Mouse (Mus musculus): ENCODE data around the gene Prkcb. TPM values are rescaled to one million over a fixed set of nuclear protein-coding genes. Genes with fewer than 3 reads are reported as not detected.

Gene Prkcb
- total RNA-seq, 2 experiments from 2014 or later, result 788 to 796 TPM

- Histone ChIP-seq H3K27ac (no peak overlapping the region), H3K4me3 (no peak overlapping the region)
- no peak for DNase-seq (ENCODE audit: low spot score in 2 of 2)
- TF ChIP-seq CTCF (conservative IDR thresholded peaks at IDR 0.05), result no peak
Measured at GRCm38 (mm10) chr7:122313690-122314477, 25.3 kb downstream of the Prkcb start.

GRCm38 (mm10) chr7:122315720-122316331, 27.3 kb downstream of the Prkcb start:
- no peak for TF ChIP-seq CTCF (conservative IDR thresholded peaks at IDR 0.05)
- 0 out of 2 replicates have a peak overlapping the region, but pooled peaks have one; percentile 1 for H3K27ac ChIP-seq
- no peak overlapping the region for H3K4me3 ChIP-seq
- no peak for DNase-seq (ENCODE audit: low spot score in 2 of 2)

- no peak overlapping the region for H3K4me3 ChIP-seq
- DNase-seq (ENCODE audit: low spot score in 2 of 2), result no peak
- peak overlapping the region; percentile 1; the same call in 1 of the 2 replicates for H3K27ac ChIP-seq
- no peak for TF ChIP-seq CTCF (conservative IDR thresholded peaks at IDR 0.05)
Measured at GRCm38 (mm10) chr7:122316681-122317080, 28.1 kb downstream of the Prkcb start.

GRCm38 (mm10) chr7:122317485-122317884, 28.9 kb downstream of the Prkcb start:
- Histone ChIP-seq H3K4me3 (no peak overlapping the region), H3K27ac (no peak overlapping the region)

GRCm38 (mm10) chr7:122319566-122319965, 31.0 kb downstream of the Prkcb start:
- DNase-seq (ENCODE audit: low spot score in 2 of 2), result no peak
- Histone ChIP-seq H3K27ac (no peak overlapping the region), H3K4me3 (no peak overlapping the region)
- no peak for TF ChIP-seq CTCF (conservative IDR thresholded peaks at IDR 0.05)

More at GRCm38 (mm10) chr7:122317485-122317884, 28.9 kb downstream of the Prkcb start:
- DNase-seq (ENCODE audit: low spot score in 2 of 2), result no peak
- TF ChIP-seq CTCF (conservative IDR thresholded peaks at IDR 0.05), result no peak

GRCm38 (mm10) chr7:122320843-122321544, 32.4 kb downstream of the Prkcb start:
- no peak for DNase-seq (ENCODE audit: low spot score in 2 of 2)
- Histone ChIP-seq H3K4me3 (no peak overlapping the region), H3K27ac (no peak overlapping the region)
- peak; percentile 57 for TF ChIP-seq CTCF (conservative IDR thresholded peaks at IDR 0.05)

GRCm38 (mm10) chr7:122322038-122322690, 33.6 kb downstream of the Prkcb start:
- no peak overlapping the region for H3K4me3 ChIP-seq
- no peak for DNase-seq (ENCODE audit: low spot score in 2 of 2)
- H3K27ac ChIP-seq, result peak overlapping the region; percentile 65; the same call in 1 of the 2 replicates
- TF ChIP-seq CTCF (conservative IDR thresholded peaks at IDR 0.05), result no peak

- no peak for DNase-seq (ENCODE audit: low spot score in 2 of 2)
- Histone ChIP-seq H3K27ac (no peak overlapping the region), H3K4me3 (no peak overlapping the region)
- no peak for TF ChIP-seq CTCF (conservative IDR thresholded peaks at IDR 0.05)
Measured at GRCm38 (mm10) chr7:122327942-122328341, 39.4 kb downstream of the Prkcb start.

GRCm38 (mm10) chr7:122328466-122328865, 39.9 kb downstream of the Prkcb start:
- no peak for TF ChIP-seq CTCF (conservative IDR thresholded peaks at IDR 0.05)
- DNase-seq (ENCODE audit: low spot score in 2 of 2), result no peak
- Histone ChIP-seq H3K27ac (no peak overlapping the region), H3K4me3 (no peak overlapping the region)

GRCm38 (mm10) chr7:122329588-122329987, 41.0 kb downstream of the Prkcb start:
- DNase-seq (ENCODE audit: low spot score in 2 of 2), result no peak
- no peak overlapping the region for H3K4me3 ChIP-seq
- TF ChIP-seq CTCF (conservative IDR thresholded peaks at IDR 0.05), result no peak

GRCm38 (mm10) chr7:122333686-122334085, 45.1 kb downstream of the Prkcb start:
- no peak for DNase-seq (ENCODE audit: low spot score in 2 of 2)
- Histone ChIP-seq H3K27ac (peak overlapping the region; percentile 37; the same call in 1 of the 2 replicates), H3K4me3 (no peak overlapping the region)
- TF ChIP-seq CTCF (conservative IDR thresholded peaks at IDR 0.05), result no peak

More at GRCm38 (mm10) chr7:122329588-122329987, 41.0 kb downstream of the Prkcb start:
- no peak overlapping the region for H3K27ac ChIP-seq

GRCm38 (mm10) chr7:122337302-122337701, 48.8 kb downstream of the Prkcb start:
- TF ChIP-seq CTCF (conservative IDR thresholded peaks at IDR 0.05), result no peak
- no peak overlapping the region; the same call in 1 of the 2 replicates for H3K27ac ChIP-seq

More at GRCm38 (mm10) chr7:122337302-122337701, 48.8 kb downstream of the Prkcb start:
- H3K4me3 ChIP-seq, result no peak overlapping the region
- no peak for DNase-seq (ENCODE audit: low spot score in 2 of 2)
